Mouse (Mus musculus): ENCODE results near the gene Gm15093.
"Not testable (repeated sequence)": the region's sequence is repeated elsewhere in the genome, so short reads cannot be mapped to it uniquely, and the experiment has no call there.

Gm15093 gene

GRCm38 (mm10) chrX:149272077-149272476 is at the start of gene Gm15093:
TSS of gene Gm15093 (plus strand) at chrX:149272377.
- not testable (repeated sequence) for DNase-seq (ENCODE audit: low spot score in 2 of 2)

Data from left cerebral cortex, adult 9 months (tissue).